8 mouse cellular contexts compared by ENCODE assay signal in the genomic region with DNA sequence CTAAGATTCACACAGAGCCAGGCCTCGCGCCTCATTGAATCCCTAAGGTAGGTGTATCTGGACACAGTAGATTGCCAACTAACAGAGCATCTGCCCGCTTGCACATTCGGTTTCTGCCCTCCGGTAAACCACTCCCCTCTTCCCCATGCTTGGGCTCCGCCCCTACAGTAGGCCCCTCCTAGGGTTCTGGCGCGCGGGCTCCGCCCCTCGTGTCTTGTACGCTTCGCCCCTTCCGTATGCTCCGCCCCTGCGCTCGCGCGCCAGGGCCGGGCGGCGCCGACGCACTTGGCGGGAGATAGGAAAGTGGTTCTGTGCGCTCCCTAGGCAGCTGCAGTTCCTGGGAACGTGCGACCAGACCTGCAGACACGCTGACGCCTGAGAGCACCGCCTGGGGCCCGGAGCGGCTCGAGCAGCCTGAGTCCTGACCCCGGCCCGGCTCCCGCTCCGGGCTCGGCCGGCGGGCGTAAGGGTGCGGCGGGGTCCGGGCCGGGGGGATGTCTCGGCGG. TPM values are rescaled to one million over a fixed set of nuclear protein-coding genes. Genes with fewer than 3 reads are reported as not detected.
A peak's percentile ranks its signal among the peaks of the same experiment; 100 is the strongest.
DNase-seq lines count a peak whose midpoint lies in the region; ATAC-seq and TF ChIP-seq lines count a peak whose summit lies in the region.

A gene (plus strand): TSS at position 353 of the 506 bp plus-strand sequence.

- H3K4me2 ChIP-seq in forebrain, embryonic 15.5 days (replicated peaks), result peak within 1 kb of the TSS; percentile 83

- H3K9ac ChIP-seq in ES-E14 (ENCODE audit: insufficient read depth, low read depth, low read length, poor library complexity, severe bottlenecking), result peak within 1 kb of the TSS; percentile 98
- peak within 1 kb of the TSS; percentile 13 for H3K9ac ChIP-seq in forebrain, embryonic 15.5 days (replicated peaks)

- intact Hi-C loops in heart, postnatal 25 days (cut with DNase I), result no loop called here

- H3K4me1 ChIP-seq in ES-E14 (ENCODE audit: control insufficient read depth in 2 of 2, insufficient read depth in 2 of 2, low read length in 2 of 2, poor library complexity in 1 of 2), result peaks cover 5 to 6% of the 10 kb centered on the region in 2 experiments
- peaks cover 24% of the 10 kb centered on the region for H3K4me1 ChIP-seq in forebrain, embryonic 15.5 days
- H3K4me1 ChIP-seq in lung, adult 2 months (ENCODE audit: control insufficient read depth, insufficient read depth, low read length), result no peaks in the 10 kb centered on the region

- no peaks in the 10 kb centered on the region for H3K9me3 ChIP-seq in ES-E14 (ENCODE audit: control insufficient read depth, insufficient read depth, low read depth, low read length)
- H3K9me3 ChIP-seq in forebrain, embryonic 15.5 days, result no peaks in the 10 kb centered on the region

- H3K27me3 ChIP-seq in forebrain, embryonic 15.5 days, result no peaks in the 10 kb centered on the region

- no peak for TF ChIP-seq POLR2A in lung, adult 2 months (IDR thresholded peaks at IDR 0.05; ENCODE audit: borderline replicate concordance, extremely low read depth, low read depth, low read length)

- H3K4me3 ChIP-seq in ES-E14 (ENCODE audit: insufficient read depth in 1 of 2, low read depth in 1 of 2, low read length in 2 of 2, poor library complexity in 1 of 2, severe bottlenecking in 1 of 2), result peak within 1 kb of the TSS; percentile 94 to 97
- peak within 1 kb of the TSS; percentile 46 for H3K4me3 ChIP-seq in forebrain, embryonic 15.5 days
- H3K4me3 ChIP-seq in lung, adult 2 months (replicated peaks; ENCODE audit: extremely low read depth, low read depth, low read length), result peak within 1 kb of the TSS; percentile 38

- peak; percentile 96 for DNase-seq in ES-E14 (ENCODE audit: low read depth, low spot score)
- peak; percentile 54 for DNase-seq in cerebellum, adult 11-12 months
- peak; percentile 86 for DNase-seq in heart, postnatal 25 days (ENCODE audit: low spot score)
- peak; percentile 73 to 83 for DNase-seq in layer of hippocampus, adult 18-20 months (ENCODE audit: low spot score in 2 of 2)
- peak; percentile 87 for DNase-seq in lung, adult 2 months
- peak; percentile 91 to 93 for DNase-seq in thymus, adult 18-20 months

- WGBS in forebrain, embryonic 15.5 days, result under 1% methylated on average over 48 of the region's 48 CpGs
- WGBS in lung, adult 2 months, result 1% methylated on average over 46 of the region's 48 CpGs

- no peak for TF ChIP-seq CTCF in lung, adult 2 months (IDR thresholded peaks at IDR 0.05; ENCODE audit: insufficient read depth, low read length)

- ATAC-seq in forebrain, embryonic 15.5 days (replicated peaks), result peak; percentile 99
- peak; percentile 97 for ATAC-seq in neutrophil, adult 5-6 weeks (ENCODE audit: extremely low read depth, insufficient number of reproducible peaks, low FRiP score, poor library complexity, severe bottlenecking)

- peaks cover 13% of the 10 kb centered on the region for H3K36me3 ChIP-seq in ES-E14 (ENCODE audit: control insufficient read depth, insufficient read depth, low read length, poor library complexity, severe bottlenecking)
- H3K36me3 ChIP-seq in forebrain, embryonic 15.5 days, result no peaks in the 10 kb centered on the region

- peak within 1 kb of the TSS; percentile 96 for H3K27ac ChIP-seq in ES-E14 (ENCODE audit: insufficient read depth, low read depth, low read length, poor library complexity, severe bottlenecking)
- no peak within 1 kb of the TSS for H3K27ac ChIP-seq in forebrain, embryonic 15.5 days (replicated peaks)

- in situ Hi-C loops in ES-E14 (cut with MboI; ENCODE audit: low sequenced_read_pairs in 2 of 2, unreplicated experiment in 2 of 2), result no loop called here

TF ChIP-seq in ES-E14, 5 proteins besides CTCF, POLR2A, EP300 and RAD21:
- TF ChIP-seq MAFK (IDR thresholded peaks at IDR 0.05; ENCODE audit: insufficient read depth, low read depth, low read length) (no peak), HCFC1 (IDR thresholded peaks at IDR 0.05; ENCODE audit: borderline replicate concordance, insufficient read depth, low read length) (peak; percentile 56; the same call in 1 of the 2 replicates)

RNA-seq across cellular contexts. Expression of the gene that starts here (rescaled TPM):
- total RNA-seq in ES-E14 (2012; rRNA removed), result 281 and 391 TPM in 2 replicates
- 11.8 and 14.3 TPM in 2 replicates for polyA plus RNA-seq in forebrain, embryonic 15.5 days (2015; fragmentation: Nextera tagmentation; extraction: Ambion mirVana)
- total RNA-seq in heart, postnatal 25 days (2021), result under 1 TPM; 0.62 to 0.89 TPM
- total RNA-seq in layer of hippocampus, adult 18-20 months (2021), result under 1 TPM; 0.57 to 0.79 TPM
- 1.5 and 1.8 TPM in 2 replicates for polyA plus RNA-seq in lung, adult 2 months (2012; rRNA removed)
- 0.86 and 4.0 TPM in 2 replicates for total RNA-seq in neutrophil, adult 5-6 weeks (2017)

Comparison
In these comparisons a context has a peak if more than half of its experiments do, and no peak if none do; other contexts are left out.
1. RNA of the gene that starts here (total RNA-seq): 281 to 391 TPM in ES-E14; 0.86 to 4.0 TPM in neutrophil, adult 5-6 weeks, 0.62 to 0.89 TPM in heart, postnatal 25 days and 0.57 to 0.79 TPM in layer of hippocampus, adult 18-20 months; every median in the first group is over 10 times any median in the second.
2. Peak in DNase-seq in heart, postnatal 25 days; RNA of the gene not detected or under 1 TPM.
3. Peak in DNase-seq in layer of hippocampus, adult 18-20 months; RNA of the gene not detected or under 1 TPM.
4. H3K4me3 ChIP-seq: peak in every context shown above with its lines; median percentile 96 in ES-E14; 46 in forebrain, embryonic 15.5 days; 38 in lung, adult 2 months.
5. Peak in every context shown above with its lines, with median percentiles within 50 percentile points of each other: DNase-seq.